Mouse (Mus musculus) hindbrain, embryonic 14.5 days (tissue): Measurements from ENCODE around the gene Erh. TPM values are rescaled to one million over a fixed set of nuclear protein-coding genes. Genes with fewer than 3 reads are reported as not detected.

Experiments used
- ATAC-seq: fragments of 200-750 bp; cut with Nextera tagmentation; 2 replicates; pipeline ENCODE4 v1.8.0; 2017; ENCODE audit warnings: moderate number of reproducible peaks, mild to moderate bottlenecking, moderate TSS enrichment, moderate library complexity; ENCODE audit not compliant: low FRiP score
- DNase-seq: peaks from one replicate; pipeline ENCODE4 v3.0.0-alpha.2; 2015; ENCODE audit warnings: low spot score
- H3K27ac ChIP-seq: fragments of 300-500 bp; sonication (generic); 2 replicates; pipeline ENCODE4 v1.5.1; 2014; ENCODE audit warnings: mild to moderate bottlenecking, moderate library complexity
- H3K27me3 ChIP-seq: fragments of 300-500 bp; sonication (generic); 2 replicates; pipeline ENCODE4 v1.6.1; 2014; ENCODE audit warnings: mild to moderate bottlenecking, low read length, mixed read lengths; ENCODE audit not compliant: control insufficient read depth, insufficient read depth
- H3K36me3 ChIP-seq: fragments of 300-500 bp; sonication (generic); replicated peaks from 2 replicates; pipeline ENCODE4 v1.6.1; 2014; ENCODE audit not compliant: control insufficient read depth, insufficient read depth
- H3K4me1 ChIP-seq: fragments of 300-500 bp; sonication (generic); replicated peaks from 2 replicates; pipeline ENCODE4 v1.6.1; 2014; ENCODE audit warnings: antibody characterized with exemption, low read length, mixed read lengths; ENCODE audit not compliant: control insufficient read depth, insufficient read depth
- H3K4me2 ChIP-seq: fragments of 300-500 bp; sonication (generic); replicated peaks from 2 replicates; pipeline ENCODE4 v1.6.1; 2014; ENCODE audit warnings: mild to moderate bottlenecking, moderate library complexity
- H3K4me3 ChIP-seq: fragments of 300-500 bp; sonication (generic); replicated peaks from 2 replicates; pipeline ENCODE4 v1.5.1; 2014; ENCODE audit warnings: mild to moderate bottlenecking, low read length
- H3K9ac ChIP-seq: fragments of 300-500 bp; sonication (generic); 2 replicates; pipeline ENCODE4 v1.6.1; 2014
- H3K9me3 ChIP-seq: fragments of 300-500 bp; sonication (generic); 2 replicates; pipeline ENCODE4 v1.6.1; 2016; ENCODE audit warnings: low read length; ENCODE audit not compliant: control insufficient read depth
- WGBS: fragments of 180-500 bp; shearing (Covaris S2); extraction: QIAGEN DNeasy Blood & Tissue Kit; methylation state at CpG from one replicate; pipeline ENCODE4 v1.1.7; 2014; 5-methylcytosine and 5-hydroxymethylcytosine counted together
- polyA plus RNA-seq: library from polyadenylated mRNA; unstranded; fragments of >200 nt; fragmentation: Nextera tagmentation; extraction: Ambion mirVana; gene quantifications from 2 replicates; pipeline ENCODE4 v1.2.1, GENCODE M21; 2014

Erh gene
- polyA plus RNA-seq, 1 experiment from 2014 or later = 237 TPM

GRCm38 (mm10) chr12:80673170-80673569, 29.0 kb upstream of the Erh start:
- Histone ChIP-seq H3K36me3 (peaks cover 48% of the 10 kb centered on the region), H3K9me3 (no peaks in the 10 kb centered on the region), H3K9ac (no peak overlapping the region), H3K4me1 (no peaks in the 10 kb centered on the region), H3K4me3 (no peak overlapping the region), H3K27ac (no peak overlapping the region), H3K27me3 (no peaks in the 10 kb centered on the region), H3K4me2 (no peak overlapping the region)
- WGBS = 17% methylated on average over 3 of the region's 3 CpGs
- peak; percentile 74 for DNase-seq
- no peak for ATAC-seq

GRCm38 (mm10) chr12:80668391-80668790, 24.2 kb upstream of the Erh start:
- H3K36me3 ChIP-seq = peaks cover 36% of the 10 kb centered on the region
- H3K27me3 ChIP-seq = no peaks in the 10 kb centered on the region
- no peak overlapping the region for H3K4me3 ChIP-seq
- DNase-seq (no peak), ATAC-seq (no peak)
- 79% methylated on average over 2 of the region's 2 CpGs for WGBS
- no peaks in the 10 kb centered on the region for H3K9me3 ChIP-seq
- H3K4me2 ChIP-seq = no peak overlapping the region
- H3K27ac ChIP-seq = no peak overlapping the region
- H3K9ac ChIP-seq = no peak overlapping the region
- no peaks in the 10 kb centered on the region for H3K4me1 ChIP-seq

GRCm38 (mm10) chr12:80663935-80664334, 19.8 kb upstream of the Erh start:
- H3K27ac ChIP-seq = no peak overlapping the region
- H3K4me2 ChIP-seq = no peak overlapping the region
- ATAC-seq = no peak
- H3K27me3 ChIP-seq = no peaks in the 10 kb centered on the region
- no peak overlapping the region for H3K9ac ChIP-seq
- H3K36me3 ChIP-seq = peaks cover 34% of the 10 kb centered on the region
- 86% methylated on average over 2 of the region's 2 CpGs for WGBS
- no peaks in the 10 kb centered on the region for H3K9me3 ChIP-seq
- no peak overlapping the region for H3K4me3 ChIP-seq
- 0 out of 2 replicates have a peak, but pooled peaks cover 3% of the 10 kb centered on the region for H3K4me1 ChIP-seq
- no peak for DNase-seq

GRCm38 (mm10) chr12:80662322-80662721, 18.2 kb upstream of the Erh start:
- Histone ChIP-seq H3K4me3 (no peak overlapping the region), H3K36me3 (peaks cover 23% of the 10 kb centered on the region), H3K27me3 (no peaks in the 10 kb centered on the region), H3K4me1 (0 out of 2 replicates have a peak, but pooled peaks cover 3% of the 10 kb centered on the region), H3K27ac (no peak overlapping the region), H3K9me3 (no peaks in the 10 kb centered on the region), H3K4me2 (no peak overlapping the region), H3K9ac (no peak overlapping the region)
- DNase-seq (no peak), ATAC-seq (no peak)
- 94% methylated on average over 10 of the region's 10 CpGs for WGBS

GRCm38 (mm10) chr12:80658661-80659060, 14.5 kb upstream of the Erh start:
- no peak overlapping the region for H3K4me2 ChIP-seq
- H3K4me3 ChIP-seq = no peak overlapping the region
- no peaks in the 10 kb centered on the region for H3K9me3 ChIP-seq
- ATAC-seq = no peak
- H3K27me3 ChIP-seq = no peaks in the 10 kb centered on the region
- H3K9ac ChIP-seq = no peak overlapping the region
- H3K36me3 ChIP-seq = peaks cover 10% of the 10 kb centered on the region
- 91% methylated on average over 6 of the region's 6 CpGs for WGBS
- no peak overlapping the region for H3K27ac ChIP-seq
- 0 out of 2 replicates have a peak, but pooled peaks cover 3% of the 10 kb centered on the region for H3K4me1 ChIP-seq
- no peak for DNase-seq

- 91% methylated on average over 3 of the region's 3 CpGs for WGBS
- no peak for ATAC-seq
These were observed 10.5 kb upstream of the Erh start for GRCm38 (mm10) chr12:80654659-80655025.

GRCm38 (mm10) chr12:80653951-80654658, 10.0 kb upstream of the Erh start:
- DNase-seq (no peak), ATAC-seq (no peak)
- Histone ChIP-seq H3K4me3 (no peak overlapping the region), H3K27ac (no peak overlapping the region), H3K27me3 (no peaks in the 10 kb centered on the region), H3K4me1 (no peaks in the 10 kb centered on the region), H3K36me3 (no peaks in the 10 kb centered on the region), H3K4me2 (no peak overlapping the region), H3K9me3 (no peaks in the 10 kb centered on the region), H3K9ac (no peak overlapping the region)
- WGBS = 86% methylated on average over 7 of the region's 7 CpGs

More at GRCm38 (mm10) chr12:80654659-80655025, 10.5 kb upstream of the Erh start:
- Histone ChIP-seq H3K27ac (no peak overlapping the region), H3K4me2 (no peak overlapping the region), H3K4me3 (no peak overlapping the region), H3K36me3 (no peaks in the 10 kb centered on the region), H3K9ac (no peak overlapping the region), H3K4me1 (0 out of 2 replicates have a peak, but pooled peaks cover 3% of the 10 kb centered on the region), H3K27me3 (no peaks in the 10 kb centered on the region), H3K9me3 (no peaks in the 10 kb centered on the region)
- DNase-seq = no peak

GRCm38 (mm10) chr12:80646377-80646776, 2.2 kb upstream of the Erh start:
- Histone ChIP-seq H3K4me3 (no peak overlapping the region), H3K4me1 (peaks cover 42% of the 10 kb centered on the region), H3K9me3 (no peaks in the 10 kb centered on the region), H3K27me3 (no peaks in the 10 kb centered on the region), H3K4me2 (peak overlapping the region; percentile 89), H3K27ac (no peak overlapping the region), H3K9ac (0 out of 2 replicates have a peak overlapping the region, but pooled peaks have one; percentile 2), H3K36me3 (peaks cover 13% of the 10 kb centered on the region)
- no peak for DNase-seq
- ATAC-seq = no peak
- WGBS = 92% methylated on average over 3 of the region's 3 CpGs

- WGBS = 13% methylated on average over 18 of the region's 18 CpGs
- Histone ChIP-seq H3K27me3 (no peaks in the 10 kb centered on the region), H3K4me3 (peak overlapping the region; percentile 81), H3K9ac (peak overlapping the region; percentile 93), H3K36me3 (peaks cover 32% of the 10 kb centered on the region), H3K27ac (no peak overlapping the region), H3K4me1 (peaks cover 42% of the 10 kb centered on the region), H3K4me2 (peak overlapping the region; percentile 89), H3K9me3 (no peaks in the 10 kb centered on the region)
- ATAC-seq (no peak), DNase-seq (no peak)
These were observed 346 bp upstream of the Erh start for GRCm38 (mm10) chr12:80644506-80644868.
